Mouse (Mus musculus): Measurements from ENCODE around the gene Tnrc6b.

DNA sequence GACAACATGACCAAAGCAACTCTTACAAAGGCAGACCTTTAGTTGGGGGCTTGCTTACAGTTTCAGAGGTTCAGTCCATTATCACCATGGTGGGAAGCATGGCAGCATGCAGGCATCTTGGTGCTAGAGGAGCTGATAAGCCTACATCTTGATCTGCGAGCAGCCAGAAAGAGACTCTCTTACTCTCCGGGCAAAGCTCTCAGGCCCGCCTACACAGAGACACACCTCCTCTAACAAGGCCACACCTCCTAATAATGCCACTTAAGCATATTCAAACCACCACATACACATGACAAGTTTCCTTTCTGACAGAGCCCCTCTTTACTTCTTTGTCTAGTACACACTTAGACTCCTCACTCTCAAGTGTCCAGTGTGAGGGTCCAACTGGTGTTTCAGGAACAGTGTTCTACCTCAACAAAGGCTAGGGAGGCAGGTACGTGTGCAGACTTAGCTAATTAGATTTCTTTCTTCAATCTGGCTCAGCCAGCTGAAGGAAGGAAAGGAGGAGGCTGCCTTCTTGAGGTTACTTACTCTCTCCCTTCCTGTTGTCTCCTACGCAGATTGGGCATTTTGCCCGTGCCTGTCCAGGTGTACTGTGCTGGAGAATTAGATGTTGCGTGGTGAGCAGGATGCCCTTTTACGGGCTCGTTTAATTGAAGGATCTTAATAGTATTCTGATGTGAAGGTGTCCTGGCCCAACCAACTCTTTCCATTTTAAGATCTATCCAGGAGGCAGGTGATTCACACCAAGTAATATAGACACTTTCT is 128.7 kb downstream of the Tnrc6b start:
- no peak for TF ChIP-seq EP300 (IDR thresholded peaks at IDR 0.05; ENCODE audit: low read depth in 1 of 2, low read length in 2 of 2)
- TF ChIP-seq CTCF (IDR thresholded peaks at IDR 0.05 in 2 of 3, conservative IDR thresholded peaks at IDR 0.05 in 1 of 3; ENCODE audit: control insufficient read depth in 1 of 3, insufficient read depth in 1 of 3, low read depth in 2 of 3, low read length in 3 of 3, poor library complexity in 1 of 3, severe bottlenecking in 1 of 3): no peak
- TF ChIP-seq MAFK (IDR thresholded peaks at IDR 0.05; ENCODE audit: borderline replicate concordance, low read depth, low read length): no peak
- TF ChIP-seq TAL1 (IDR thresholded peaks at IDR 0.05; ENCODE audit: low read length): no peak
- TF ChIP-seq GATA1 (IDR thresholded peaks at IDR 0.05; ENCODE audit: low read depth, low read length): peak; percentile 30
- TF ChIP-seq ZMIZ1 (IDR thresholded peaks at IDR 0.05; ENCODE audit: low read depth, low read length): no peak

Measured in MEL (cell line).